Mouse (Mus musculus): ENCODE results near the gene Rbm42. TPM values are rescaled to one million over a fixed set of nuclear protein-coding genes. Genes with fewer than 3 reads are reported as not detected.

The Rbm42 gene
- polyA plus RNA-seq (2012; rRNA removed), result 68.1 and 87.7 TPM in 2 replicates
- polyA plus RNA-seq (2014; fragmentation: Nextera tagmentation; extraction: Ambion mirVana), result 107 and 113 TPM in 2 replicates

GRCm38 (mm10) chr7:30649591-30650540, at the start of gene Rbm42:
TSS of gene Rbm42 (minus strand) at chr7:30650317.
- H3K36me3 ChIP-seq (ENCODE audit: control insufficient read depth, insufficient read depth, low read length), result peaks cover 45% of the 10 kb centered on the region
- TF ChIP-seq POLR2A (IDR thresholded peaks at IDR 0.05; ENCODE audit: borderline replicate concordance, extremely low read depth, insufficient read depth, insufficient read length), result peak; percentile 51; the same call in 1 of the 2 replicates

GRCm38 (mm10) chr7:30698589-30698988, 48.5 kb upstream of the Rbm42 start, which contains the start of gene 2200002J24Rik:
TSS of gene 2200002J24Rik (plus strand) at chr7:30698926.
- H3K9me3 ChIP-seq (ENCODE audit: control insufficient read depth, low read length), result no peaks in the 10 kb centered on the region
- no peak for TF ChIP-seq POLR2A (IDR thresholded peaks at IDR 0.05; ENCODE audit: borderline replicate concordance, extremely low read depth, insufficient read depth, insufficient read length)
- no peak within 1 kb of the TSS for H3K27ac ChIP-seq (replicated peaks; ENCODE audit: low read depth, low read length)
- no peaks in the 10 kb centered on the region for H3K4me1 ChIP-seq (ENCODE audit: control insufficient read depth, insufficient read depth, low read length)
- H3K27me3 ChIP-seq (ENCODE audit: control insufficient read depth, insufficient read depth, low read length), result no peaks in the 10 kb centered on the region
- no peaks in the 10 kb centered on the region for H3K36me3 ChIP-seq (ENCODE audit: control insufficient read depth, insufficient read depth, low read length)
- DNase-seq (ENCODE audit: low spot score), result no peak
- no peak within 1 kb of the TSS for H3K4me3 ChIP-seq (replicated peaks; ENCODE audit: low read length)
- 31% methylated on average over 9 of the region's 9 CpGs for WGBS
- no peak within 1 kb of the TSS for H3K9ac ChIP-seq (ENCODE audit: low read depth, low read length, severe bottlenecking)
- no peak for ATAC-seq (ENCODE audit: low FRiP score, low read depth)
- H3K4me2 ChIP-seq (replicated peaks; ENCODE audit: low read depth, low read length, severe bottlenecking), result no peak within 1 kb of the TSS

More at GRCm38 (mm10) chr7:30649591-30650540, at the start of gene Rbm42:
- Histone ChIP-seq H3K9me3 (ENCODE audit: control insufficient read depth, low read length) (no peaks in the 10 kb centered on the region), H3K27me3 (ENCODE audit: control insufficient read depth, insufficient read depth, low read length) (no peaks in the 10 kb centered on the region), H3K9ac (ENCODE audit: low read depth, low read length, severe bottlenecking) (peak within 1 kb of the TSS; percentile 91), H3K4me2 (replicated peaks; ENCODE audit: low read depth, low read length, severe bottlenecking) (peak within 1 kb of the TSS; percentile 92), H3K4me1 (ENCODE audit: control insufficient read depth, insufficient read depth, low read length) (peaks cover 8% of the 10 kb centered on the region; the same call in 1 of the 2 replicates), H3K27ac (replicated peaks; ENCODE audit: low read depth, low read length) (peak within 1 kb of the TSS; percentile 15; the same call in 1 of the 2 replicates), H3K4me3 (replicated peaks; ENCODE audit: low read length) (peak within 1 kb of the TSS; percentile 88)
- ATAC-seq (ENCODE audit: low FRiP score, low read depth) (peak; percentile 99), DNase-seq (ENCODE audit: low spot score) (peak; percentile 99)
- 2% methylated on average over 59 of the region's 59 CpGs for WGBS

- H3K27me3 ChIP-seq (ENCODE audit: control insufficient read depth, insufficient read depth, low read length), result no peaks in the 10 kb centered on the region
These were observed 48.0 kb upstream of the Rbm42 start for GRCm38 (mm10) chr7:30698101-30698500.

GRCm38 (mm10) chr7:30688325-30688724, 38.2 kb upstream of the Rbm42 start:
- H3K4me2 ChIP-seq (replicated peaks; ENCODE audit: low read depth, low read length, severe bottlenecking), result no peak overlapping the region
- peaks cover 6% of the 10 kb centered on the region for H3K27me3 ChIP-seq (ENCODE audit: control insufficient read depth, insufficient read depth, low read length)
- no peaks in the 10 kb centered on the region for H3K9me3 ChIP-seq (ENCODE audit: control insufficient read depth, low read length)
- WGBS, result 65% methylated on average over 6 of the region's 6 CpGs
- H3K36me3 ChIP-seq (ENCODE audit: control insufficient read depth, insufficient read depth, low read length), result no peaks in the 10 kb centered on the region
- ATAC-seq (ENCODE audit: low FRiP score, low read depth) (no peak), DNase-seq (ENCODE audit: low spot score) (no peak)
- H3K4me3 ChIP-seq (replicated peaks; ENCODE audit: low read length), result no peak overlapping the region
- no peak for TF ChIP-seq POLR2A (IDR thresholded peaks at IDR 0.05; ENCODE audit: borderline replicate concordance, extremely low read depth, insufficient read depth, insufficient read length)
- no peak overlapping the region for H3K9ac ChIP-seq (ENCODE audit: low read depth, low read length, severe bottlenecking)
- H3K4me1 ChIP-seq (ENCODE audit: control insufficient read depth, insufficient read depth, low read length), result no peaks in the 10 kb centered on the region
- no peak overlapping the region for H3K27ac ChIP-seq (replicated peaks; ENCODE audit: low read depth, low read length)

More at GRCm38 (mm10) chr7:30698101-30698500, 48.0 kb upstream of the Rbm42 start:
- Histone ChIP-seq H3K27ac (replicated peaks; ENCODE audit: low read depth, low read length) (no peak overlapping the region), H3K4me3 (replicated peaks; ENCODE audit: low read length) (no peak overlapping the region), H3K4me1 (ENCODE audit: control insufficient read depth, insufficient read depth, low read length) (no peaks in the 10 kb centered on the region), H3K9me3 (ENCODE audit: control insufficient read depth, low read length) (no peaks in the 10 kb centered on the region), H3K36me3 (ENCODE audit: control insufficient read depth, insufficient read depth, low read length) (no peaks in the 10 kb centered on the region), H3K9ac (ENCODE audit: low read depth, low read length, severe bottlenecking) (no peak overlapping the region), H3K4me2 (replicated peaks; ENCODE audit: low read depth, low read length, severe bottlenecking) (no peak overlapping the region)
- ATAC-seq (ENCODE audit: low FRiP score, low read depth) (no peak), DNase-seq (ENCODE audit: low spot score) (no peak)
- 62% methylated on average over 5 of the region's 5 CpGs for WGBS
- no peak for TF ChIP-seq POLR2A (IDR thresholded peaks at IDR 0.05; ENCODE audit: borderline replicate concordance, extremely low read depth, insufficient read depth, insufficient read length)

GRCm38 (mm10) chr7:30683425-30683824, 33.3 kb upstream of the Rbm42 start:
- H3K4me3 ChIP-seq (replicated peaks; ENCODE audit: low read length), result no peak overlapping the region
- H3K36me3 ChIP-seq (ENCODE audit: control insufficient read depth, insufficient read depth, low read length), result no peaks in the 10 kb centered on the region
- H3K9me3 ChIP-seq (ENCODE audit: control insufficient read depth, low read length), result peaks cover 2% of the 10 kb centered on the region; the same call in 1 of the 2 replicates
- 82% methylated on average over 2 of the region's 2 CpGs for WGBS
- H3K27me3 ChIP-seq (ENCODE audit: control insufficient read depth, insufficient read depth, low read length), result peaks cover 6% of the 10 kb centered on the region
- H3K9ac ChIP-seq (ENCODE audit: low read depth, low read length, severe bottlenecking), result no peak overlapping the region
- no peaks in the 10 kb centered on the region for H3K4me1 ChIP-seq (ENCODE audit: control insufficient read depth, insufficient read depth, low read length)
- H3K27ac ChIP-seq (replicated peaks; ENCODE audit: low read depth, low read length), result no peak overlapping the region
- no peak for TF ChIP-seq POLR2A (IDR thresholded peaks at IDR 0.05; ENCODE audit: borderline replicate concordance, extremely low read depth, insufficient read depth, insufficient read length)
- ATAC-seq (ENCODE audit: low FRiP score, low read depth), result no peak
- no peak for DNase-seq (ENCODE audit: low spot score)
- no peak overlapping the region for H3K4me2 ChIP-seq (replicated peaks; ENCODE audit: low read depth, low read length, severe bottlenecking)
